Mouse (Mus musculus): ENCODE measurements around the gene Rab5if. TPM values are rescaled to one million over a fixed set of nuclear protein-coding genes. Genes with fewer than 3 reads are reported as not detected.

The Rab5if gene
- polyA plus RNA-seq, 1 experiment from 2014 or later: 227 TPM

DNA sequence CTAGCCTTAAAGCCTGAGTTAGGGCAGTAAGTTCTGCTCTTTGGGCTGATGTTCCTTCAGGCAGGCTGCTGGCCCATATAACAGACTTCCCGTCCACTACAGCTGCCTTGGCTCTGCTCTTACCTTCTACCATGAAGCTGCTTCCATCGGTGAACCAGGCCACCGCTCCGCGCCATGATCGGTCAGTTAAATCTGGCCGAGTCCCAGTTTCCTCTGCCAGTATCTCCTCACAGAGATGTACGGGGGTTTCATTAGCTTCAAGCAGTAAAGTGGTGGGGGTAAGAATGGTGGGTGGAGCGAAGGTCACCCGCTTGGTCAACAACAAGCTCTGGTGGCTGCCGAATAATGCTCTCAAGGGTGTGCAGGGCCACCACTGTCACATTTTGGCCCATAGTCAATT, 28.6 kb upstream of the Rab5if start:
- Histone ChIP-seq H3K27ac (replicated peaks) (no peak overlapping the region), H3K27me3 (ENCODE audit: control insufficient read depth, insufficient read depth, low read length) (no peaks in the 10 kb centered on the region), H3K9me3 (ENCODE audit: control insufficient read depth, low read length) (0 out of 2 replicates have a peak, but pooled peaks cover 6% of the 10 kb centered on the region), H3K9ac (ENCODE audit: low read length) (no peak overlapping the region), H3K4me2 (replicated peaks; ENCODE audit: low read depth) (no peak overlapping the region), H3K4me1 (replicated peaks; ENCODE audit: control insufficient read depth, insufficient read depth) (no peaks in the 10 kb centered on the region), H3K36me3 (ENCODE audit: control insufficient read depth, insufficient read depth, low read length) (no peaks in the 10 kb centered on the region), H3K4me3 (ENCODE audit: low read depth, low read length) (no peak overlapping the region)
- no peak for ATAC-seq (ENCODE audit: low FRiP score, low TSS enrichment)
- WGBS: 96% methylated on average over 11 of the region's 11 CpGs
- DNase-seq (ENCODE audit: low spot score): no peak
- TF ChIP-seq CTCF (IDR thresholded peaks at IDR 0.05; ENCODE audit: low read depth): no peak
- TF ChIP-seq EP300 (optimal IDR thresholded peaks at IDR 0.05): no peak

DNA sequence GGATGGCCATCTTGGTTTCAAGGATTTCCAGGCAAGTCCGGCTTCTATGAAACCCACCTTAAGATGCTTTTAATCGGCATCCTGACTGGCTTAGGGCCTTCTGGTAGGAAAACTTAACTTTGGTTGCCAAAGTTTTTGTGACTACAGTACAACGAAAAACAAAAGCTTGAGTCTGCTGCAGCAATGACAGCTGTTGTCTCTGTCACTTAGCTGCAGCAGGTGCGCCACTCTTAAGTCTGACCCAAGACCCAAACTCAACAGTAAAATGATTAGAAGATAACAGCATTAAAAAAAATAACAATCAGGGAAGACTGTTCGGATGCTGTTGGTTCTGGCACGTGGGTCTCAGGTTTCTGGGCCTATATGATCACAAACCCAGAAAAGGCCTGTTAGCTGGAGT, 24.1 kb upstream of the Rab5if start:
- Histone ChIP-seq H3K27ac (replicated peaks) (peak overlapping the region; percentile 89; the same call in 1 of the 2 replicates), H3K4me3 (ENCODE audit: low read depth, low read length) (no peak overlapping the region), H3K4me2 (replicated peaks; ENCODE audit: low read depth) (peak overlapping the region; percentile 96; the same call in 1 of the 2 replicates), H3K4me1 (replicated peaks; ENCODE audit: control insufficient read depth, insufficient read depth) (peaks cover 12% of the 10 kb centered on the region; the same call in 1 of the 2 replicates), H3K36me3 (ENCODE audit: control insufficient read depth, insufficient read depth, low read length) (no peaks in the 10 kb centered on the region), H3K27me3 (ENCODE audit: control insufficient read depth, insufficient read depth, low read length) (no peaks in the 10 kb centered on the region), H3K9me3 (ENCODE audit: control insufficient read depth, low read length) (no peaks in the 10 kb centered on the region), H3K9ac (ENCODE audit: low read length) (no peak overlapping the region)
- ATAC-seq (ENCODE audit: low FRiP score, low TSS enrichment): no peak
- no peak for TF ChIP-seq CTCF (IDR thresholded peaks at IDR 0.05; ENCODE audit: low read depth)
- no peak for TF ChIP-seq EP300 (optimal IDR thresholded peaks at IDR 0.05)
- DNase-seq (ENCODE audit: low spot score): no peak
- 64% methylated on average over 6 of the region's 6 CpGs for WGBS

DNA sequence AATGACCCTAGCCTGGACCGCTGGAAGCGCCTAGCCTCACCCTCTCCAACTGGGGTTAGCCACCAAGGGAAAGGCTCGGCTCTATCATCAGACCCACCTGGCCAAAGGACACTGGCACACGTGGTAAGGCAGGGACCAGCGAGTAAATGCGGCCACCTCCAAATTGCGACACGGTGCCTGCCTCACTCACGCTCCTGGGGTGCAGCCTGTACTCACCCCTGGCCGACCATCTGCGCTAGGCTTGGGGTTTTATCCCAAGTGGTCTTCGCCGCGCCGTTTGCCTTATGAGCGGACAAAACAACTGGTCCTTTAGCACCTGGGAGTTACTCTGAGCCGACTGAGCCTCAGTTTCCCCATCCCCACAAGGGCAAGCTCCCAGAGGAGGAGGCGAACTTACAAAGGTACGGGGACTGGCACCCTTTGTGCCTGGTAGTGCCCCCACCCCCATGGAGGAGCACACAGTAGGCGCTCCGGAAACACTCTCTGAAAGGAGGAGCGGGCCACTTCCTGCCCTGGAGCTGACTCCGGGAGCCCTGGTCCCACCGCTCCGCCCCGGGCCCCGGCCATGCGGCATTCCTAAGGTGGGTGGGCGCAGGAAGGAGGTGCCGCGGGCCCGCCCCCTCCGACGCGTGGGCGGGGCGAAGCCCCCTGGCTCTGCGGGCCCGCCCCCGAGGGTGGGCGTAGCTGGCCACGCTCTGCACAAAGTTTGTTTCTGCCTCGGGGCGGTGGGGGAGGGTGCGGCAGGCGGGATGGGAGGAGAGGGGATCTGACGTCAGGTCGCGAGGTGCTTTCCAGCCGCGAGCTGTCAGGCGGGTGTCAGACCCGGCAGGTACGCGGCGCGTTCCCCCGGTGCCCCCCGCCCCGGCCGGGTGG, 23.4 kb upstream of the Rab5if start, which contains the start of gene Tgif2:
Tgif2 (plus strand) TSS at position 689 of the 873 bp plus-strand sequence.
- peak within 1 kb of the TSS; percentile 96 for H3K4me2 ChIP-seq (replicated peaks; ENCODE audit: low read depth)
- H3K27me3 ChIP-seq (ENCODE audit: control insufficient read depth, insufficient read depth, low read length): no peaks in the 10 kb centered on the region
- H3K4me1 ChIP-seq (replicated peaks; ENCODE audit: control insufficient read depth, insufficient read depth): peaks cover 13% of the 10 kb centered on the region; the same call in 1 of the 2 replicates
- ATAC-seq (ENCODE audit: low FRiP score, low TSS enrichment) (peak; percentile 80), DNase-seq (ENCODE audit: low spot score) (peak; percentile 85)
- H3K4me3 ChIP-seq (ENCODE audit: low read depth, low read length): peak within 1 kb of the TSS; percentile 76
- TF ChIP-seq EP300 (optimal IDR thresholded peaks at IDR 0.05): peak; percentile 31
- TF ChIP-seq CTCF (IDR thresholded peaks at IDR 0.05; ENCODE audit: low read depth): no peak
- no peaks in the 10 kb centered on the region for H3K36me3 ChIP-seq (ENCODE audit: control insufficient read depth, insufficient read depth, low read length)
- WGBS: 5% methylated on average over 50 of the region's 61 CpGs
- H3K9ac ChIP-seq (ENCODE audit: low read length): peak within 1 kb of the TSS; percentile 86
- no peaks in the 10 kb centered on the region for H3K9me3 ChIP-seq (ENCODE audit: control insufficient read depth, low read length)
- H3K27ac ChIP-seq (replicated peaks): peak within 1 kb of the TSS; percentile 89

- peak; percentile 51 for DNase-seq (ENCODE audit: low spot score)
- Histone ChIP-seq H3K4me1 (replicated peaks; ENCODE audit: control insufficient read depth, insufficient read depth) (peaks cover 18% of the 10 kb centered on the region; the same call in 1 of the 2 replicates), H3K4me2 (replicated peaks; ENCODE audit: low read depth) (peak overlapping the region; percentile 96), H3K4me3 (ENCODE audit: low read depth, low read length) (peak overlapping the region; percentile 76), H3K36me3 (ENCODE audit: control insufficient read depth, insufficient read depth, low read length) (no peaks in the 10 kb centered on the region), H3K9me3 (ENCODE audit: control insufficient read depth, low read length) (no peaks in the 10 kb centered on the region), H3K9ac (ENCODE audit: low read length) (peak overlapping the region; percentile 86), H3K27ac (replicated peaks) (peak overlapping the region; percentile 89), H3K27me3 (ENCODE audit: control insufficient read depth, insufficient read depth, low read length) (no peaks in the 10 kb centered on the region)
- no peak for TF ChIP-seq CTCF (IDR thresholded peaks at IDR 0.05; ENCODE audit: low read depth)
- no peak for TF ChIP-seq EP300 (optimal IDR thresholded peaks at IDR 0.05)
- under 1% methylated on average over 33 of the region's 79 CpGs for WGBS
- peak; percentile 22 for ATAC-seq (ENCODE audit: low FRiP score, low TSS enrichment)
Observed at GRCm38 (mm10) chr2:156840301-156841027, 22.5 kb upstream of the Rab5if start.

- Histone ChIP-seq H3K27me3 (ENCODE audit: control insufficient read depth, insufficient read depth, low read length) (no peaks in the 10 kb centered on the region), H3K36me3 (ENCODE audit: control insufficient read depth, insufficient read depth, low read length) (no peaks in the 10 kb centered on the region), H3K4me2 (replicated peaks; ENCODE audit: low read depth) (peak overlapping the region; percentile 96), H3K9me3 (ENCODE audit: control insufficient read depth, low read length) (no peaks in the 10 kb centered on the region), H3K9ac (ENCODE audit: low read length) (peak overlapping the region; percentile 86), H3K4me3 (ENCODE audit: low read depth, low read length) (peak overlapping the region; percentile 76), H3K27ac (replicated peaks) (peak overlapping the region; percentile 89), H3K4me1 (replicated peaks; ENCODE audit: control insufficient read depth, insufficient read depth) (peaks cover 22% of the 10 kb centered on the region; the same call in 1 of the 2 replicates)
- ATAC-seq (ENCODE audit: low FRiP score, low TSS enrichment) (peak; percentile 39), DNase-seq (ENCODE audit: low spot score) (peak; percentile 66)
- peak; percentile 36; the same call in 1 of the 2 replicates for TF ChIP-seq CTCF (IDR thresholded peaks at IDR 0.05; ENCODE audit: low read depth)
- no peak for TF ChIP-seq EP300 (optimal IDR thresholded peaks at IDR 0.05)
- WGBS: under 1% methylated on average over 41 of the region's 42 CpGs
Observed at GRCm38 (mm10) chr2:156841028-156841840, 21.7 kb upstream of the Rab5if start.
